Mouse (Mus musculus) spleen, adult 2 months (tissue): Measurements from ENCODE around the gene S100a4. TPM values are rescaled to one million over a fixed set of nuclear protein-coding genes. Genes with fewer than 3 reads are reported as not detected.
A peak's percentile ranks its signal among the peaks of the same experiment; 100 is the strongest.

Experiments used
- DNase-seq, 2 experiments: peaks; one replicate each; pipeline versions ENCODE4 v3.0.0 to v3.0.0-alpha.2; 2012 to 2021; ENCODE audit warnings: low spot score in 2 of 2, low read depth in 1 of 2
- H3K27ac ChIP-seq: fragments of 200-500 bp; 2 replicates; pipeline ENCODE4 v1.5.1; 2012; ENCODE audit warnings: low read length, inconsistent platforms; ENCODE audit not compliant: insufficient read depth
- H3K27me3 ChIP-seq: fragments of 200-500 bp; 2 replicates; pipeline ENCODE4 v1.6.1; 2012; ENCODE audit warnings: mild to moderate bottlenecking, moderate library complexity, low read length, inconsistent platforms; ENCODE audit not compliant: control insufficient read depth, insufficient read depth
- H3K36me3 ChIP-seq: fragments of 200-500 bp; 2 replicates; pipeline ENCODE4 v1.6.1; 2012; ENCODE audit warnings: mild to moderate bottlenecking, low read length, inconsistent platforms; ENCODE audit not compliant: control insufficient read depth, insufficient read depth
- H3K4me1 ChIP-seq: fragments of 200-500 bp; 2 replicates; pipeline ENCODE4 v1.6.1; 2011; ENCODE audit warnings: inconsistent platforms; ENCODE audit not compliant: control insufficient read depth, insufficient read depth, insufficient read length
- H3K4me3 ChIP-seq: fragments of 200-500 bp; 2 replicates; pipeline ENCODE4 v1.5.1; 2011; ENCODE audit warnings: mild to moderate bottlenecking, inconsistent platforms; ENCODE audit not compliant: insufficient read depth, insufficient read length; ENCODE audit errors: extremely low read depth
- CTCF ChIP-seq: fragments of 200-500 bp; IDR thresholded peaks from 2 replicates; pipeline ENCODE4 v1.5.1; 2011; ENCODE audit warnings: mild to moderate bottlenecking, inconsistent platforms; ENCODE audit not compliant: insufficient read depth, insufficient read length, insufficient replicate concordance; ENCODE audit errors: extremely low read depth
- POLR2A ChIP-seq: fragments of 200-500 bp; IDR thresholded peaks from 2 replicates; pipeline ENCODE4 v1.6.1; 2011; ENCODE audit warnings: low read depth, low read length, inconsistent platforms
- WGBS: fragments of 180-500 bp; shearing (Covaris S2); methylation state at CpG from one replicate; pipeline ENCODE4 v1.1.7; 2018; 5-methylcytosine and 5-hydroxymethylcytosine counted together
- polyA plus RNA-seq: library from polyadenylated mRNA; depleted of rRNA; stranded (reverse); fragments of >200 nt; gene quantifications from 2 replicates; pipeline ENCODE4 v1.2.3, GENCODE M21; 2012

S100a4 gene
- polyA plus RNA-seq, 1 experiment = 43.5 TPM

- no peak overlapping the region for H3K4me3 ChIP-seq
- no peaks in the 10 kb centered on the region for H3K27me3 ChIP-seq
- WGBS = 95% methylated on average over 5 of the region's 5 CpGs
- H3K4me1 ChIP-seq = peaks cover 8% of the 10 kb centered on the region; the same call in 1 of the 2 replicates
- H3K36me3 ChIP-seq = no peaks in the 10 kb centered on the region
- no peak for DNase-seq
- no peak overlapping the region for H3K27ac ChIP-seq
- TF ChIP-seq POLR2A = no peak
- TF ChIP-seq CTCF = no peak
These were observed 22.4 kb upstream of the S100a4 start for GRCm38 (mm10) chr3:90581141-90581540.

DNA sequence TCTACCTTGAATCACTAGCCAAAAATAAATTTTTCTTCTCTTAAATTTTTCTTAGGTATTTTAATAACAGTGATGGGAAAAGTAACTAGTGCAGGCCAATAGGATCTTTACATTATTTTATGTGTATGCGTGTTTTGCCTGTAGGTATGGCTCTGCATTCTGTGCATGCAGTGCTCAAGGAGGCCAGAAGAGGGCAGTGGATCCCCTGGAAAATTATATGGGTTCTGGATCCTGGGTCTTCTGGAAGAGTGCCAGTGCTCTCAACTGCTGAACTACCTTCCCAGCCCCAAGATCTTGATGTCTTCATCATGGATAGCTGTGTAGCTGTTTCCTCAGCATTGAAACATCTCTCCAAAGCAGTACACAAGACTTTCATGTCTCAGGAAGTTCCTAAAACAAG is 21.4 kb upstream of the S100a4 start:
- Histone ChIP-seq H3K27ac (no peak overlapping the region), H3K4me1 (peaks cover 17% of the 10 kb centered on the region; the same call in 1 of the 2 replicates), H3K4me3 (no peak overlapping the region), H3K27me3 (no peaks in the 10 kb centered on the region), H3K36me3 (no peaks in the 10 kb centered on the region)
- DNase-seq = no peak
- 98% methylated on average over 1 of the region's 1 CpGs for WGBS
- TF ChIP-seq POLR2A = no peak
- no peak for TF ChIP-seq CTCF

- Histone ChIP-seq H3K36me3 (no peaks in the 10 kb centered on the region), H3K4me1 (peaks cover 20% of the 10 kb centered on the region; the same call in 1 of the 2 replicates), H3K27me3 (no peaks in the 10 kb centered on the region), H3K4me3 (no peak overlapping the region), H3K27ac (no peak overlapping the region)
- DNase-seq = no peak
- 92% methylated on average over 4 of the region's 4 CpGs for WGBS
- TF ChIP-seq CTCF = no peak
- TF ChIP-seq POLR2A = no peak
These were observed 21.0 kb upstream of the S100a4 start for GRCm38 (mm10) chr3:90582556-90582955.

GRCm38 (mm10) chr3:90583893-90584292 is 19.7 kb upstream of the S100a4 start:
- Histone ChIP-seq H3K4me3 (no peak overlapping the region), H3K4me1 (peaks cover 27% of the 10 kb centered on the region; the same call in 1 of the 2 replicates), H3K27ac (no peak overlapping the region), H3K27me3 (no peaks in the 10 kb centered on the region), H3K36me3 (no peaks in the 10 kb centered on the region)
- no peak for DNase-seq
- WGBS = 36% methylated on average over 3 of the region's 3 CpGs
- TF ChIP-seq POLR2A (no peak), CTCF (no peak)

- DNase-seq = peak; percentile 43 to 55
- no peak for TF ChIP-seq POLR2A
- TF ChIP-seq CTCF = peak; percentile 77; the same call in 1 of the 2 replicates
- Histone ChIP-seq H3K27me3 (no peaks in the 10 kb centered on the region), H3K4me3 (no peak overlapping the region), H3K27ac (no peak overlapping the region), H3K4me1 (peaks cover 40% of the 10 kb centered on the region; the same call in 1 of the 2 replicates), H3K36me3 (no peaks in the 10 kb centered on the region)
- WGBS = 27% methylated on average over 5 of the region's 5 CpGs
These were observed 18.0 kb upstream of the S100a4 start for GRCm38 (mm10) chr3:90585595-90585994.

DNA sequence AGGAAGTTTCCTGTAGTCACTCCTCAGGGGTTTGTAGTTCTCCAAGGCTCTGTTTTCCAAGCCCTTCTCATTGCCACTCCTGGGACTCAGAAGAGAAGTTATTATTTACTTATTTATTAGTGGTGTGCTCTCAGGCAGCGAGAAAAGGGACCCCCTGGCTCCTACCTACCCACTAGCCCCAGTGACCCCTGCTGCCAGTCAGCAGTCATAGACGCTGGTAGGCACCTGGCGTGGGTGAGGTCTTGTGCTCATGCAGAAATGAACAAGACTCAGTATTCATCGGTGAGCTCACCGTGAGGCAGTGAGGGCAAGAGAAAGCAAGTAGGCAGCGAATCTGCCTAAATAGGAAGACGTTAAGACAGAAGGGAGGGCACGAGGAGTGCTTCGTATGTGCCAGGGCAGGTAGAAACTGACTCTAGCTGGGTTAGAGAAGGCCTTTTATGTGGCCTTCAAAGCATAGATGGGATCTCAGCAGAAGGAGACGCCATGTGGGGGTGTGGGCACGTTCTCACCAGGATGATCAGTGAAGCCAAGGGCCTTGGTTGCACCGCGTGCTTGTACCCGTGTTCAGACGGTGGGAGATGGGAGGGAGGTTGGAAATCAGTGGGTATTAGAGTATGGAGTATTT is 17.4 kb upstream of the S100a4 start:
- H3K4me3 ChIP-seq = no peak overlapping the region
- H3K4me1 ChIP-seq = peaks cover 40% of the 10 kb centered on the region; the same call in 1 of the 2 replicates
- WGBS = 50% methylated on average over 15 of the region's 15 CpGs
- H3K27ac ChIP-seq = peak overlapping the region; percentile 87
- TF ChIP-seq POLR2A (no peak), CTCF (no peak)
- H3K27me3 ChIP-seq = no peaks in the 10 kb centered on the region
- no peak for DNase-seq
- no peaks in the 10 kb centered on the region for H3K36me3 ChIP-seq

- Histone ChIP-seq H3K4me3 (peak overlapping the region; percentile 2; the same call in 1 of the 2 replicates), H3K36me3 (no peaks in the 10 kb centered on the region), H3K4me1 (peaks cover 40% of the 10 kb centered on the region; the same call in 1 of the 2 replicates), H3K27me3 (no peaks in the 10 kb centered on the region), H3K27ac (peak overlapping the region; percentile 87)
- DNase-seq = peak; percentile 63 to 90
- 11% methylated on average over 10 of the region's 10 CpGs for WGBS
- TF ChIP-seq POLR2A = no peak
- TF ChIP-seq CTCF = no peak
These were observed 16.7 kb upstream of the S100a4 start for GRCm38 (mm10) chr3:90586906-90587305.
